Mouse (Mus musculus) small intestine, adult 2 months (tissue): Measurements from ENCODE around the gene Hcfc2.

ENCODE experiments used
- CTCF ChIP-seq: fragments of 200-500 bp; IDR thresholded peaks from 2 replicates; pipeline ENCODE4 v1.5.1; 2012; ENCODE audit warnings: low read depth, mild to moderate bottlenecking, control low read depth, inconsistent platforms, low read length, moderate library complexity, mixed read lengths; ENCODE audit not compliant: insufficient replicate concordance, insufficient read length; ENCODE audit errors: extremely low read depth
- POLR2A ChIP-seq: fragments of 200-500 bp; IDR thresholded peaks from 2 replicates; pipeline ENCODE4 v1.6.1; 2012; ENCODE audit warnings: low read depth, mild to moderate bottlenecking, control low read depth, inconsistent platforms, low read length, moderate library complexity

DNA sequence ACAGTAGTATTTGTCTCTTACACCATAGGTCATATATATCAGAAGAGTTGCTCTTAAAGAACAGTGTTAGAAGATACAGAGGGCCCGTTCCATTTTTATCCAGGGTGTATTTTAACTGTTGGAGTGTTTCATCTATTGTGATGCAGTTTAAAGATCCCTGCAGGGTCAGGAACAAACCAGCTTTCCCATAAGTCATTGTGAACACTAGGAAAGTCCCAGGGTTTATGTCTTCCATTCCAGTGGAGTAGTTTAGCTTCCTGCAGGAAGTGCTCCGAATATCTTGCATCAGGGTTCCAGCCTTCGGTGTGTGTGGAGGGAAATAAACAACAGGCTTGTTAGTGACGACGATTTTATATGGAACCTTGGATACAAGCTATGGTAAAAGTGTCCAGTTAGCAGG lies 44.7 kb upstream of the Hcfc2 start:
- TF ChIP-seq CTCF (no peak), POLR2A (no peak)
